Mouse (Mus musculus) regulatory T cell (primary cell): ENCODE data around the gene Tfpt.
"Not testable (repeated sequence)": the region's sequence is repeated elsewhere in the genome, so short reads cannot be mapped to it uniquely, and the experiment has no call there.

Experiments used
- in situ Hi-C: fragments of 300-600 bp; cut with MboI, MseI; formaldehyde crosslinking; loops from one replicate; pipeline ENCODE4 v1.15.1; 2025; ENCODE audit warnings: high pct_unique_total_duplicates

The Tfpt gene

GRCm38 (mm10) chr7:3617242-3617995 lies 12.3 kb downstream of the Tfpt start, which contains the start of gene Ndufa3:
TSS of gene Ndufa3 (plus strand) at chr7:3617373.
- in situ Hi-C loops = loop anchor here (25.0 kb wide), 2 partner anchors 220 to 520 kb away; partner anchors contain the start of genes Gm15448, Leng8 and Pira2

- in situ Hi-C loops = loop anchor here (25.0 kb wide), 2 partner anchors 221 to 521 kb away; partner anchors contain the start of genes Gm15448, Leng8 and Pira2
Observed at GRCm38 (mm10) chr7:3616389-3617241, 13.1 kb downstream of the Tfpt start.

- in situ Hi-C loops = loop anchor here (25.0 kb wide), 2 partner anchors 221 to 521 kb away; partner anchors contain the start of genes Gm15448, Leng8 and Pira2
Observed at GRCm38 (mm10) chr7:3616057-3616388, 13.7 kb downstream of the Tfpt start, which contains the start of gene Oscar. TSS of gene Oscar (minus strand) at chr7:3616157.

GRCm38 (mm10) chr7:3614021-3614420 lies 15.7 kb downstream of the Tfpt start:
- in situ Hi-C loops = loop anchor here (25.0 kb wide), 2 partner anchors 223 to 523 kb away; partner anchors contain the start of genes Gm15448, Leng8 and Pira2

- in situ Hi-C loops = loop anchor here (25.0 kb wide), 2 partner anchors 226 to 526 kb away; partner anchors contain the start of genes Gm15448, Leng8 and Pira2
Observed at GRCm38 (mm10) chr7:3611006-3611405, 18.7 kb downstream of the Tfpt start.

- in situ Hi-C loops = loop anchor here (25.0 kb wide), 2 partner anchors 227 to 527 kb away; partner anchors contain the start of genes Gm15448, Leng8 and Pira2
Observed at GRCm38 (mm10) chr7:3610437-3610836, 19.3 kb downstream of the Tfpt start.

GRCm38 (mm10) chr7:3609082-3609481 lies 20.6 kb downstream of the Tfpt start:
- in situ Hi-C loops = loop anchor here (25.0 kb wide), 2 partner anchors 228 to 528 kb away; partner anchors contain the start of genes Gm15448, Leng8 and Pira2

- in situ Hi-C loops = loop anchor here (25.0 kb wide), 2 partner anchors 229 to 529 kb away; partner anchors contain the start of genes Gm15448, Leng8 and Pira2
Observed at GRCm38 (mm10) chr7:3608668-3609067, 21.1 kb downstream of the Tfpt start.

GRCm38 (mm10) chr7:3607391-3607790 lies 22.3 kb downstream of the Tfpt start:
- in situ Hi-C loops = loop anchor here (25.0 kb wide), 2 partner anchors 230 to 530 kb away; partner anchors contain the start of genes Gm15448, Leng8 and Pira2

GRCm38 (mm10) chr7:3606798-3607197 lies 22.9 kb downstream of the Tfpt start:
- in situ Hi-C loops = loop anchor here (25.0 kb wide), 2 partner anchors 231 to 531 kb away; partner anchors contain the start of genes Gm15448, Leng8 and Pira2

- in situ Hi-C loops = loop anchor here (25.0 kb wide), 2 partner anchors 236 to 536 kb away; partner anchors contain the start of genes Gm15448, Leng8 and Pira2
Observed at GRCm38 (mm10) chr7:3601119-3601518, 28.6 kb downstream of the Tfpt start.

GRCm38 (mm10) chr7:3597755-3598154 lies 32.0 kb downstream of the Tfpt start:
- in situ Hi-C loops = not testable (repeated sequence)

- in situ Hi-C loops = no loop called here
Observed at GRCm38 (mm10) chr7:3595146-3595545, 34.6 kb downstream of the Tfpt start.

GRCm38 (mm10) chr7:3594686-3595085 lies 35.0 kb downstream of the Tfpt start:
- in situ Hi-C loops = no loop called here

GRCm38 (mm10) chr7:3593855-3594254 lies 35.9 kb downstream of the Tfpt start:
- in situ Hi-C loops = no loop called here

GRCm38 (mm10) chr7:3591534-3591933 lies 38.2 kb downstream of the Tfpt start:
- in situ Hi-C loops = no loop called here

GRCm38 (mm10) chr7:3590550-3590949 lies 39.2 kb downstream of the Tfpt start:
- in situ Hi-C loops = no loop called here

- in situ Hi-C loops = loop anchor here (10.0 kb wide), 1 partner anchor 242 kb away; no protein-coding TSS in a partner anchor
Observed at GRCm38 (mm10) chr7:3587292-3587691, 42.4 kb downstream of the Tfpt start.

- in situ Hi-C loops = loop anchor here (10.0 kb wide), 1 partner anchor 241 kb away; no protein-coding TSS in a partner anchor
Observed at GRCm38 (mm10) chr7:3586255-3586654, 43.5 kb downstream of the Tfpt start.

- in situ Hi-C loops = loop anchor here (10.0 kb wide), 1 partner anchor 241 kb away; no protein-coding TSS in a partner anchor
Observed at GRCm38 (mm10) chr7:3585763-3586162, 44.0 kb downstream of the Tfpt start.

GRCm38 (mm10) chr7:3580029-3580428 lies 49.7 kb downstream of the Tfpt start:
- in situ Hi-C loops = loop anchor here (10.0 kb wide), 1 partner anchor 235 kb away; no protein-coding TSS in a partner anchor
